Mouse (Mus musculus) cortical plate, adult 2 months (tissue): ENCODE data around the gene Slc25a36.

ENCODE experiments used
- CTCF ChIP-seq: fragments of 200-500 bp; IDR thresholded peaks from 2 replicates; pipeline ENCODE4 v1.5.1; 2011; ENCODE audit warnings: mild to moderate bottlenecking, control low read depth, low read length; ENCODE audit not compliant: insufficient read depth; ENCODE audit errors: extremely low read depth
- POLR2A ChIP-seq: fragments of 200-500 bp; IDR thresholded peaks from 2 replicates; pipeline ENCODE4 v1.6.1; 2011; ENCODE audit warnings: mild to moderate bottlenecking, low read length, control low read depth; ENCODE audit not compliant: insufficient read depth; ENCODE audit errors: extremely low read depth

DNA sequence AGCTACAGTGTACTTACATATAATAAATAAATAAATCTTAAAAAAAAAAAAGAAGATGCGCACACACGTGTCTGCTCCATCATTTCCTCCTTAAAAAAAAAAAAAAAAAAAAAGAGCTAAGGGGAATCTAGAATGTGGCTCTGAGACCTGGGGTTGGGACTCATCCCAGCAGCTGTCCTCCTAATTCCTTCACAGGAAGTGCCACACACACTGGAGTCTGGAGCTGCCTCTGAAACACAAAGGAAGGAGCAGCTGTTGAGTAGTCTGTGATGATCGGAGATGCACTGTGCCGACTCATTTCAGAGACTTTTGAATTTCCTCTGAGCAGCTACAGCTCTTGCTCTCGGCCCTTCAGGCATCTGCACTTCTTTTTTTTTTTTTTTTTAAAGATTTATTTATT is 41.0 kb downstream of the Slc25a36 start:
- TF ChIP-seq CTCF (no peak), POLR2A (no peak)
